Mouse (Mus musculus): ENCODE data around the gene Zfp318. TPM values are rescaled to one million over a fixed set of nuclear protein-coding genes. Genes with fewer than 3 reads are reported as not detected.
A peak's percentile ranks its signal among the peaks of the same experiment; 100 is the strongest.

The Zfp318 gene
- polyA plus RNA-seq, 1 experiment: 27.8 TPM

DNA sequence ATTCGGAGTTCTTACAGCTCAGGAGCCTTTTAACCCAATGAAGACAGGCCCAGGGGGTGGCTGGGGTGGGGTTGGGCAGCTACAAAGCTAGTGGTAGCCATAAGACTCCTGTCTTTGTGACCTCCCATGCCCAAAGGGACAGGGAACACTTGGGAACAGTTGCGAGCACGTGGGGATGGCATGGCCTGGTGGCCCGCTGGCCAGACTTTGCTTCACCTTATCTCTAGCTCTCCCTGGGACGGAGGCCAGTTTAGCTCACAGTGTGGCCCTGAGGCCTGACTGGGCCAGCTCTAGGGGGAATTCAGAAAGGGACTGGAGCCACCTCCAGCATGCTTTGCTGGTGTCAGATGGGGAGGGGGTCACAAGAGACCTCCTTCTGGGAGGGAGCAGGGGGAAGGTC lies 78.7 kb downstream of the Zfp318 start:
- WGBS: 41% methylated on average over 5 of the region's 5 CpGs
- Histone ChIP-seq H3K4me1 (ENCODE audit: control insufficient read depth, insufficient read depth, low read length) (peaks cover 24% of the 10 kb centered on the region), H3K27ac (ENCODE audit: insufficient read depth, low read length) (no peak overlapping the region), H3K27me3 (ENCODE audit: control insufficient read depth, insufficient read depth, low read length) (no peaks in the 10 kb centered on the region), H3K4me3 (replicated peaks; ENCODE audit: insufficient read depth, low read depth, low read length) (no peak overlapping the region)
- no peak for DNase-seq
- TF ChIP-seq CTCF (IDR thresholded peaks at IDR 0.05; ENCODE audit: borderline replicate concordance, insufficient read depth, low read depth, low read length): no peak

DNA sequence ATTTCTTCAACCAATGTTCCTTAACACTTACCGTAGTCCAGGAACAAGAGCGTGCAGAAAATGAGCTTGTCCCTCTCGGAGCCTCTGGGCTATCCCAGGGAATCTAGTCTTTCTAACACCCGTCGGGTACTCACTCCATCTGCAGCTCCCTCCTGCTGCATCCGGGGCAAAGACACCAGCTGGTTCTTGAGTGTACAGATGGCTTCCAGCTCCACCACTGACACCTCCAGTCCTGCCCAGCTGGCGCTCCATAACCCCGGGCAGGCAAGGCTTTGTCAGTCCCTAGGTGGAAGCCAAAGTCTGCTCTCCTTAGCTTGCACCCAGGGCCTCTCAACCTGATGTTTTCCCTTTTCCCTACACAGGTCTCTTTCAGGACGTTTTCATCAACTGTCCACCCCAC lies 84.3 kb downstream of the Zfp318 start:
- TF ChIP-seq CTCF (IDR thresholded peaks at IDR 0.05; ENCODE audit: borderline replicate concordance, insufficient read depth, low read depth, low read length): no peak
- TF ChIP-seq POLR2A (IDR thresholded peaks at IDR 0.05; ENCODE audit: borderline replicate concordance, insufficient read depth, low read length): no peak
- H3K4me1 ChIP-seq (ENCODE audit: control insufficient read depth, insufficient read depth, low read length): peaks cover 41% of the 10 kb centered on the region
- WGBS: 17% methylated on average over 9 of the region's 9 CpGs
- no peak overlapping the region for H3K4me3 ChIP-seq (replicated peaks; ENCODE audit: insufficient read depth, low read depth, low read length)
- no peaks in the 10 kb centered on the region for H3K27me3 ChIP-seq (ENCODE audit: control insufficient read depth, insufficient read depth, low read length)
- peak; percentile 68 to 75 for DNase-seq
- peak overlapping the region; percentile 49 for H3K27ac ChIP-seq (ENCODE audit: insufficient read depth, low read length)

Other genes with a start within 250 kb of the Zfp318 start
- gene Rsph9, start 239.5 kb upstream of the Zfp318 start, polyA plus RNA-seq (2012; rRNA removed): 10.5 and 11.9 TPM in 2 replicates
- gene Mad2l1bp, start 230.2 kb upstream of the Zfp318 start, polyA plus RNA-seq (2012; rRNA removed): 17.4 TPM in 2 replicates
- 194 and 205 TPM in 2 replicates for gene Gtpbp2, start 222.7 kb upstream of the Zfp318 start, polyA plus RNA-seq (2012; rRNA removed)
- gene Polh, start 181.1 kb upstream of the Zfp318 start, polyA plus RNA-seq (2012; rRNA removed): 5.8 and 6.7 TPM in 2 replicates
- 39.1 and 40.7 TPM in 2 replicates for gene Xpo5, start 180.9 kb upstream of the Zfp318 start, polyA plus RNA-seq (2012; rRNA removed)
- 62.5 and 65.2 TPM in 2 replicates for gene Polr1c, start 135.7 kb upstream of the Zfp318 start, polyA plus RNA-seq (2012; rRNA removed)
- gene Yipf3, start 135.7 kb upstream of the Zfp318 start, polyA plus RNA-seq (2012; rRNA removed): 111 and 117 TPM in 2 replicates
- 26.8 and 28.1 TPM in 2 replicates for gene Lrrc73, start 130.2 kb upstream of the Zfp318 start, polyA plus RNA-seq (2012; rRNA removed)
- 64.8 and 65.9 TPM in 2 replicates for gene Tjap1, start 100.7 kb upstream of the Zfp318 start, polyA plus RNA-seq (2012; rRNA removed)
- 8.8 and 9.0 TPM in 2 replicates for gene Dlk2, start 86.3 kb upstream of the Zfp318 start, polyA plus RNA-seq (2012; rRNA removed)
- gene Abcc10, start 55.4 kb upstream of the Zfp318 start, polyA plus RNA-seq (2012; rRNA removed): 17.2 and 18.6 TPM in 2 replicates
- 3.7 and 4.6 TPM in 2 replicates for gene Crip3, start 45.2 kb downstream of the Zfp318 start, polyA plus RNA-seq (2012; rRNA removed)
- gene Slc22a7, start 54.7 kb downstream of the Zfp318 start, polyA plus RNA-seq (2012; rRNA removed): 0.71 and 0.72 TPM in 2 replicates
- gene Ttbk1, start 103.9 kb downstream of the Zfp318 start, polyA plus RNA-seq (2012; rRNA removed): 46.7 and 47.4 TPM in 2 replicates
- gene Dnph1, start 113.0 kb downstream of the Zfp318 start, polyA plus RNA-seq (2012; rRNA removed): 5.3 and 5.6 TPM in 2 replicates
- gene Cul9, start 162.7 kb downstream of the Zfp318 start, polyA plus RNA-seq (2012; rRNA removed): 56.2 and 58.4 TPM in 2 replicates
- 53.0 and 59.2 TPM in 2 replicates for gene Srf, start 172.4 kb downstream of the Zfp318 start, polyA plus RNA-seq (2012; rRNA removed)
- 5.5 and 5.9 TPM in 2 replicates for gene Ptk7, start 245.8 kb downstream of the Zfp318 start, polyA plus RNA-seq (2012; rRNA removed)